Mouse (Mus musculus) embryo, embryonic 11.5 days (tissue): Measurements from ENCODE around the gene Exoc7.

Experiments used
- DNase-seq: peaks from one replicate; pipeline ENCODE4 v3.0.0-alpha.2; 2012; ENCODE audit warnings: low read depth, low spot score

The Exoc7 gene

GRCm38 (mm10) chr11:116244580-116244979 lies 62.5 kb downstream of the Exoc7 start:
- no peak for DNase-seq

DNA sequence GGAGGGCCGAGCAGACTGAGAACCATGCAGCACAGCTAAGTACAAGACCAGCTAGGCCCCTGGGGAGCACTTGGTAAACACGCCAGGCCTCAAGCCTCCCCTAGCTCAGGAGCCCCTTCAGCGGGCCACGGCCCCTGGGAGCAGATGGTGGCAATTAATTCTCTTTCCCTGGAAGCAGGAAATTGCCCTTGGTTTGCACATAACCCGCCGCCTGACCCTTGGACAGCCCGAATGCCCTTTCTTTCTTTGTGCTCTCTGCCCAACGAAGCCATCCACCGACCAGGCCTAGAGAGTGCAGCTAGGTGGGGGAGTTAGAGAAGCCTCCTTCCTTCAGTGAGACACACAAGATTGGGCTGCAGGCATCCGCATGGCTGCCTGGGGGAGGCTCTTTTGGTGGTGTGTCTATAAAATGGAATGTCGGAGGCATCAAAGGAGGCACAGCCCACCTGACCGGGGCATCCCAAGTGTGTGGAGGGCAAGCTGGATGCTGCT lies 65.2 kb downstream of the Exoc7 start:
- DNase-seq, result no peak

GRCm38 (mm10) chr11:116239797-116240196 lies 67.2 kb downstream of the Exoc7 start:
- DNase-seq, result no peak
